Mouse (Mus musculus) brain, embryonic 14.5 days (tissue): Measurements from ENCODE around the gene Galnt2. TPM values are rescaled to one million over a fixed set of nuclear protein-coding genes. Genes with fewer than 3 reads are reported as not detected.

Experiments
- DNase-seq: peaks from one replicate; pipeline ENCODE4 v3.0.0-alpha.2; 2011; ENCODE audit warnings: low read depth
- CTCF ChIP-seq: fragments of 200-500 bp; IDR thresholded peaks from 2 replicates; pipeline ENCODE4 v1.5.1; 2012; ENCODE audit warnings: inconsistent platforms, mild to moderate bottlenecking, moderate library complexity, borderline replicate concordance; ENCODE audit not compliant: insufficient read depth, insufficient read length; ENCODE audit errors: extremely low read depth
- POLR2A ChIP-seq: fragments of 200-500 bp; IDR thresholded peaks from 2 replicates; pipeline ENCODE4 v1.6.1; 2012; ENCODE audit warnings: mild to moderate bottlenecking, inconsistent platforms, borderline replicate concordance; ENCODE audit not compliant: poor library complexity, insufficient read depth, insufficient read length, severe bottlenecking; ENCODE audit errors: extremely low read depth
- polyA plus RNA-seq: library from polyadenylated mRNA; depleted of rRNA; stranded (reverse); fragments of >200 nt; gene quantifications from 2 replicates; pipeline ENCODE4 v1.2.3, GENCODE M21; 2012

Galnt2 gene
- polyA plus RNA-seq, 1 experiment, result 50.3 TPM

DNA sequence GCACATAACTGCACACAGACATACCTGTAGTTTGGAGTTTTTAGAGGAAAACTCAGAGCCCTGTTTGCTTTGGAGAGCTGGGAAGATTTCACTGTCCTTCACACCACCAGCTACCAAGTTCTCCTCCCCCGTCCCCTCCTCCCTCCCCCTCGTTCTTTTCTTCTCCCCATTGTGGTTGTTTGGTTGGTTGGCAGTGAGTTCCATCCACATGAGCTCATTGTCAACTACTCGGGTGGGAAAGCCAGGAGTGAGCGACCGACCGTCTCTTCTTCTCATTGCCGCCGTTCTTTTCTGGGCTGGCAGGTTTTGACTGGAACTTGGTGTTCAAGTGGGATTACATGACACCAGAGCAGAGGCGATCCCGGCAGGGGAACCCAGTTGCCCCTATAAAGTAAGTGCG lies 100.5 kb downstream of the Galnt2 start:
- DNase-seq, result peak; percentile 49
- TF ChIP-seq CTCF (no peak), POLR2A (no peak)

DNA sequence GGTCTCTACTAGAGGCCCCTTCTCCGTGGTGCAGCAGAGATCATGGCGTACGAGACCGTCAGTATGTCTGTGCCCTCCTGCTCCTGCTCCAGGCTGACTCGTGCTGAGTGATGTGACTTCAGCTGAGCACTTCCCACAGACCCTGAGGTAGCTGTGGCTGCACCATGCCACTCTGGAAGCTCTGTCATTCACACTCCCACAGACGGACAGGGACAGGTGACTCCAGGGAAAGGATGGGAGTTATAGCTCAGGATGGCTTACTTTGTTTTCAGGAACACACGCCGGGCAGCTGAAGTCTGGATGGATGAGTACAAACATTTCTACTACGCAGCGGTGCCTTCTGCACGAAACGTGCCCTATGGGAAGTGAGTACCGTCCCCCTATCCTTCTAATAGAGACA lies 105.1 kb downstream of the Galnt2 start:
- TF ChIP-seq CTCF, result no peak
- no peak for TF ChIP-seq POLR2A
- no peak for DNase-seq

DNA sequence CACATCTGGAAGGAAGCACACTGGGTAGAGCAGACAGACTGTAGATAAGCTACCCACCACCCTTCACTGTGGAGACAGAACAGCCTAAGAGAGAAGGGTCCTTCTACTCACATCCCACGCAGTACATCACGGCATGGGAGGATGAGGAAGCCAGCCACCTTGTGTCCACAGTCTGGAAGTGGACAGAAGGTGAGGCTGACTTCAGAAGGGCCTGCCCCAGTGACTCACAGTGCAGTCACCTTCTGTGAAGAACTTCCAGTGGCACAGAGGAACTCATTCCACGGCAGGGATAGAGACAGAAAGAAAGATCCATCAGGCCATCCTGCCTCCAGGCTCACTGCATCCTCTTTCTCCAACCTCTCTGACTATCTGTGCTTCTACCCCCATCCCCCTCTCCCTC lies 108.6 kb downstream of the Galnt2 start:
- no peak for TF ChIP-seq CTCF
- no peak for TF ChIP-seq POLR2A
- no peak for DNase-seq

DNA sequence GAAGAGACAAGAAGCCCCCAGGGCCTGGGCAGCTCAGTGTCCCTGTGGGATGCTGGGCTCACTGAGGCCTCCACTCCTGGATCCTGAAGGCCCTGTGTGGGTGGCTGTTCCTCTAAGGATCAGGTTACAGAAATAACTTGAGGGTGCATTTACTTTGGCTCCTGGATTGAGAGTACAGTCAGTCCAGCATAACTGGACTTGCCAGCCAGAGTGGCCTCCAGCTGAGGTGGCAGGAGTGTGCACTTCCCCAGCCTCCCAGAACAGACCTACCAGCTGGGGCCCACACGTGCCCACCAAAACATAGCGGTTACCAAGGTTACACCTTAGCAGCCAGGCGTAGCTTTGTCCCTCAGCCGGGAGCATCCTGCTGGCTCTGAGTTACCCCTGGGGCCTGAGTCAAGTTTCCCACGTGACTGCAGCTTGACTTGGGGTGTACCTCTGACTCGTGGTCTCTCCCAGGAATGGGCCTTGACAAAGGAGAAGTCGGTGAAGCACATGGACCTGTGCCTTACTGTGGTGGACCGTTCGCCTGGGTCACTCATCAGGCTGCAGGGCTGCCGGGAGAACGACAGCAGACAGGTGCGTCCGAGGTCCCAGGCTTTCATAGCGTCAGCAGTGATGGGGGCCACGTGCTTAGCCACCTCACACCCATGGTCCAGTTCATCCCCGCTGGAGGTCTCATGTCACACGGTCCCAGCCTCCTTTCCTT lies 109.3 kb downstream of the Galnt2 start:
- peak; percentile 45 for DNase-seq
- no peak for TF ChIP-seq CTCF
- no peak for TF ChIP-seq POLR2A

DNA sequence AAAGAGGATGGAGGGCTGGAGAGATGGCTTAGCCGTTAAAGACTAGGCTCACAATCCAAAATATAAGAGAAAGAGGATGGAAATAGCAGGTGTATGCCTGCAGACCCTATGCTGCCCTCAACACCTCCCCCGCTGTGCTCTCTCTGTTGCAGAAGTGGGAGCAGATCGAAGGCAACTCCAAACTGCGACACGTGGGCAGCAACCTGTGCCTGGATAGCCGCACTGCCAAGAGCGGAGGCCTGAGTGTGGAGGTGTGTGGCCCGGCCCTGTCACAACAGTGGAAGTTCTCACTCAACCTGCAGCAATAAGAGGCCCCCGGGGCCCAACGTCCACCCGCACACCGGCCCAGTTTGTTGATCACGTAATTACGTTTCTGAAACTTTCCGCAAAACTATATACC lies 112.0 kb downstream of the Galnt2 start:
- DNase-seq, result no peak
- no peak for TF ChIP-seq CTCF
- no peak for TF ChIP-seq POLR2A

DNA sequence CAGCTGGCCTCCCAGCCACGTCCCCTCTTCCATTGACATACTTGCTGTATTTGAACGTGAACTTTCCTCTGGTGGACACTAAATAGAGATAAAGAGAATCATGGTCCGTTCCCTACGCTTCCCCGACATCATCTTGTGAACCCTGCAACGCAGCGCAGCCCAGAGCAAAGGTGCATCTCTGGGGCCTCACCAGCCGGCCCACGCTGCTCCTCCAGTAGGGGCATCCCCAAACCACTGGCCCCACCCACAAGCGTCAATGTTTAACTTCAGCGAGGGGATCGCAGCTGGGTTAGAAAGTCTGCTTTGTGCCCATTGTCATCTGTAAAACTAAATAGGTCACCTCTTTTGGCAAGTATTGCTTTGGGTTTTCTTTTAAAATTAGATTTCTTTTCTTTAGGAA lies 112.8 kb downstream of the Galnt2 start:
- DNase-seq, result no peak
- TF ChIP-seq CTCF (no peak), POLR2A (no peak)

DNA sequence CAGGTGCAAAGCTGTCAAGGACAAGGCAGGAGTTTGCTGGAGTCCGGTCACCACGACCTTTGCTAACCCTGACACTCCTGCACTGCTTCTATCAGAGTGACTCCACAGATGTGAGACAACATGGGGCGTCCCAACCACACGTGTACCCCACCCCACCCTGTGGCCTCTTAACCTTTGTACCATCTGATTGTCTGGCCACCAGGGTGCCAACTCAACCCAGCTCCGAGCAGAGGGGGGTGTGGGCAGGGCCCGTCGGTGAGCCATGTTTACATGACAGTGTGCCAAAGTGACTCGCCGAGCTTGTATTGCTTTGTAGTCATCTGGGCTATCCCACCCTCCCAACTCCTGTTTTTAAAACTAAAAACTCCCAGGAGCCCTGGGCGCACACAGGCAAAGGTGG lies 113.9 kb downstream of the Galnt2 start:
- TF ChIP-seq CTCF (no peak), POLR2A (no peak)
- DNase-seq, result no peak

DNA sequence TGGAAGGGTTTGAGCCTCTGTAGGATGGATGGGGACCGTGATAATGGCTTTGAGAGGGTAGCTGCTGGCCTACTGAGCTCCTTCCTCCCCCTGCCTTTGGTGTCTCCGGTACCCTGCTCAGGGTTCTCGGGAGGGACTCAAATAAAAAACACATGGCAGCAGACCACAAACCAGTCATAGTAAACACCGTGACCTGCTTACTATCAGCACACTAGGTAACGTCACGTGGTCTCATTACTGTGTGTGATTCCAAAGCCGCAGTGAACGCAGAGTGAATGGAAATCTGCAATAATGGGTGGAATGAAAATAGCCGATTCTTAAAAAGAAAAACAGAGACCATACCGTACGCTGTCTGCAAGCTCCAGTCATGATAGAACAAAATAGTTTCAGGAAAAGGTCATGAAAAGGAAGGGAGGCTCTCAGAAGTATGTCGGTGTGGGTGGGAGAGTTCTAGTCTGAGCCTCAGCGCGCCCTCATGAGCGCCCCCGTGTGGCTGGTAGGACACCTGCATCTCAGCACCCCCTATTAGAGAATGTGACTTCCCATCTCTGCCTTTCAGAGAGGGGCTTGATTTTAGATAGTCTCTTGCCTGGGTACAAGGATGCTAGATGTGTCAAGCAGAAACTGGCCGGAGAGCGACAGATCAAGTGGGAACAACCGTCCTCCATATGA lies 115.8 kb downstream of the Galnt2 start:
- TF ChIP-seq CTCF (peak; percentile 99), POLR2A (no peak)
- peak; percentile 77 for DNase-seq

DNA sequence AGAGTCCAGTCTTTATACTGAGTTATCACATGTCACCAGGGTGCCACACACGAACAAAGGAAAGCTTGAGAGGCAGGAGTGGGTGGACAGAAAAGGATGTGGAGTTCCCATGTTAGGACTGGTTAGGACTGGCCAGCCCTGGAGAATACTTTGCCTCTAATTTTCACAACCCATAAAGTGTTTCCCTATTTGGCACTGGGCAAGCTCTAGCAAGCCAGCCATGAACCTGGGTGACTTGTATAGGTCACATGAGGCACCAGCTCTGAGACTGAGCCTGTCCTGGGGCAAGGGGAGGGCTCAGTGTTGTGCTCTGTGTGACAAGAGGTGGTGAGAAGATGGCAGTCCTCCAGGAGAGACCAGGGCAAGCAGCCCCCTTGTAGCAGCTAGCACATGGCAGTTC lies 116.9 kb downstream of the Galnt2 start:
- DNase-seq, result no peak
- TF ChIP-seq POLR2A (no peak), CTCF (no peak)

DNA sequence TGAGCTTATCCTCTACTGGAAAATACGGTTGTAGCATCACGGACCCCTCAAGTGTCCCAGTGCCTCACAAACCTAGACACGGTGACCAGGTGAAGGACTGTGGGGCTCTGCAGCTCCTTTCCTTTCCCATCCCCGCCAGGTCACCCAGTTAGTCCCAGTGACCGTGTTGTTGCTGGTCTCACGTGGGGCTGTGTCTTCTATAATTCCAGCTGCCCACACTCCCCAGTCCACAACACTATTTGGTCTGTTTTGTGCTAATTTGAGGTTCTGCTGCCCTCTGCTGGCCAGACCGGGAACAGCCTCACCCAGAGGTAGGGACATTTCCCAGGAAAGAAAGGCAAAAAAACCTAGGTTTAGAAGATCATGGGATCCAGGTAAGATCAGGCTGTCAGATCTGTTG lies 118.5 kb downstream of the Galnt2 start:
- peak; percentile 76 for DNase-seq
- TF ChIP-seq POLR2A, result no peak
- peak; percentile 95 for TF ChIP-seq CTCF

DNA sequence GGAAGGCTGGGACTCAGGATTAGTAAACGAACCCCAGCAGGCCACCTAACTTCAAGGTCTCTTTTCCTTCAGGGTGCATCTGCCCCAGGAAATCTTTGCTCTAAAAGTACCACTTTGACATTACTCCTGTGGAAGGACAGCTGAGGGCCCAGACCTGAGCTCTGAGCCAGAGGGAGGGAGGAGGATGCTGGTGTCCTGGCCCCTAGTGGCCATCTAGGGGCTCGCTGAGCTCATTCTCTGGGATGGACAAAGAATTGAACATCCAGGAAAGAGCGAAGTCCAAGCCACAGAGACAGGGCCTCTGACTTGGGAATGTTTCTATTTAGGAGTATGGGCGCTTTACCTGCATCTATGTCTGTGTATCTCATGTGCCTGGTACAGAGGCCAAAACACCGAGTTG lies 120.4 kb downstream of the Galnt2 start:
- no peak for DNase-seq
- TF ChIP-seq POLR2A (no peak), CTCF (peak; percentile 32; the same call in 1 of the 2 replicates)

DNA sequence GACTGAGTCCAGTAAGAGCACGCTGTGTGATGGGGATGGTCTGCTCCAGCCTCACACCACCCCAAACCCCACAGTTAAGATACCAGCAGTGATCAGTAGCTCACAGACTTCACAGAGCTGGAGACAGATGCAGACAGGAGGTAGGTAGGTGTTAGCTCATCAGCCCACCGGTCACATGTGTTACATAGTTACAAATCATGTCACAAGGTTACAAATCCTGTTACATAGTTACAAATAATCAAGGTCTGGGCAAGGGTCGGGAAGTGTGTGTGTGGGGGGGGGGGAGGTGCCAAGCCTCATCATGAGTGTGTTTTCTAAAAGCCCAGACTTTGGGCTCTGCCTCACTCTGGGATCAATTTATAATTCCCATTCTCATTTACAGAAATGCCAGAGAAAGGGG lies 129.7 kb downstream of the Galnt2 start:
- DNase-seq, result no peak
- TF ChIP-seq POLR2A, result no peak
- TF ChIP-seq CTCF, result no peak
